Mouse (Mus musculus) heart, postnatal 0 days (tissue): ENCODE results near the gene Slc38a2.

ENCODE experiments used
- CTCF ChIP-seq: IDR thresholded peaks from 2 replicates; pipeline ENCODE4 v1.5.1; 2016; ENCODE audit warnings: antibody characterized with exemption, control low read depth, low read depth
- EP300 ChIP-seq: IDR thresholded peaks from 2 replicates; pipeline ENCODE4 v1.6.1; 2016; ENCODE audit warnings: antibody characterized with exemption, low read depth

DNA sequence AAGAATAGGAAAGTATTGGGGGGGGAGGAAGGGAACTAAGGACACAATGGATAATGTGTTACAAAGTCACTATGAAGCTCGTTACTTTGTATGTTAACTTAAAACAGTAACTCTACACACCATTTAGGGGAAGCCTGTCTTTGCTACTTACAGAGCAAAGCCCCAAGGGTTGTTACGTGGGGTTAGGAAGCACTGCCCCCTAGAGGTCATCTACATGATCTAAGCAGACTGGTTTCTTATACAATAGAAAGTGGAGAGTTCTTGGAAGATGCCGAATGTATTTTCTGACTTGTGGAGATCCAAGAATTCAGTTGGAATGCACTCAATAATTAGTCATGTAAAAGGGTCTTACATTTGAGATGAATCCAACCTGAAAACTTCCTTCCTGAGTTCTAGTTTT, 33.6 kb downstream of the Slc38a2 start:
- TF ChIP-seq CTCF = peak; percentile 87
- TF ChIP-seq EP300 = no peak
